Mouse (Mus musculus) forebrain, postnatal 0 days (tissue): ENCODE results near the gene Vps35l. TPM values are rescaled to one million over a fixed set of nuclear protein-coding genes. Genes with fewer than 3 reads are reported as not detected.

Source experiments
- ATAC-seq: fragments of 200-750 bp; cut with Nextera tagmentation; 2 replicates; pipeline ENCODE4 v1.8.0; 2017; ENCODE audit warnings: mild to moderate bottlenecking, moderate library complexity
- DNase-seq: peaks from one replicate; pipeline ENCODE4 v3.0.0-alpha.2; 2015
- H3K27ac ChIP-seq: fragments of 300-500 bp; sonication (generic); 2 replicates; pipeline ENCODE4 v1.5.1; 2014; ENCODE audit warnings: low read depth, mild to moderate bottlenecking, antibody characterized with exemption, low read length, moderate library complexity, mixed read lengths
- H3K27me3 ChIP-seq: fragments of 300-500 bp; sonication (generic); 2 replicates; pipeline ENCODE4 v1.6.1; 2014; ENCODE audit warnings: mild to moderate bottlenecking, low read length, mixed read lengths; ENCODE audit not compliant: insufficient read depth
- H3K36me3 ChIP-seq: fragments of 300-500 bp; sonication (generic); 2 replicates; pipeline ENCODE4 v1.6.1; 2014; ENCODE audit warnings: mild to moderate bottlenecking, moderate library complexity; ENCODE audit not compliant: insufficient read depth
- H3K4me1 ChIP-seq: fragments of 300-500 bp; sonication (generic); 2 replicates; pipeline ENCODE4 v1.6.1; 2014; ENCODE audit warnings: antibody characterized with exemption; ENCODE audit not compliant: insufficient read depth
- H3K4me2 ChIP-seq: fragments of 300-500 bp; sonication (generic); 2 replicates; pipeline ENCODE4 v1.6.1; 2014; ENCODE audit warnings: low read depth, mild to moderate bottlenecking, moderate library complexity
- H3K4me3 ChIP-seq: fragments of 300-500 bp; sonication (generic); 2 replicates; pipeline ENCODE4 v1.5.1; 2014; ENCODE audit warnings: low read depth, low read length, mixed read lengths
- H3K9ac ChIP-seq: fragments of 300-500 bp; sonication (generic); 2 replicates; pipeline ENCODE4 v1.6.1; 2014; ENCODE audit warnings: mild to moderate bottlenecking
- H3K9me3 ChIP-seq: fragments of 300-500 bp; sonication (generic); 2 replicates; pipeline ENCODE4 v1.6.1; 2016; ENCODE audit warnings: low read length
- CTCF ChIP-seq: sonication (generic); IDR thresholded peaks from 2 replicates; pipeline ENCODE4 v1.5.1; 2016; ENCODE audit warnings: antibody characterized with exemption, control low read depth, low read depth
- WGBS: fragments of 180-500 bp; shearing (Covaris S2); extraction: QIAGEN DNeasy Blood & Tissue Kit; methylation state at CpG from one replicate; pipeline ENCODE4 v1.1.7; 2014; 5-methylcytosine and 5-hydroxymethylcytosine counted together
- polyA plus RNA-seq: library from polyadenylated mRNA; unstranded; fragments of >200 nt; fragmentation: Nextera tagmentation; extraction: Ambion mirVana; gene quantifications from 2 replicates; pipeline ENCODE4 v1.2.1, GENCODE M21; 2015
- total RNA-seq: library from RNA; depleted of rRNA; stranded (reverse); fragments of >200 nt; gene quantifications from 2 replicates; pipeline ENCODE4 v1.2.3, GENCODE M21; 2014

Gene Vps35l
- total and polyA plus RNA-seq, 2 experiments from 2014 or later, result 89.7 to 94.5 TPM

DNA sequence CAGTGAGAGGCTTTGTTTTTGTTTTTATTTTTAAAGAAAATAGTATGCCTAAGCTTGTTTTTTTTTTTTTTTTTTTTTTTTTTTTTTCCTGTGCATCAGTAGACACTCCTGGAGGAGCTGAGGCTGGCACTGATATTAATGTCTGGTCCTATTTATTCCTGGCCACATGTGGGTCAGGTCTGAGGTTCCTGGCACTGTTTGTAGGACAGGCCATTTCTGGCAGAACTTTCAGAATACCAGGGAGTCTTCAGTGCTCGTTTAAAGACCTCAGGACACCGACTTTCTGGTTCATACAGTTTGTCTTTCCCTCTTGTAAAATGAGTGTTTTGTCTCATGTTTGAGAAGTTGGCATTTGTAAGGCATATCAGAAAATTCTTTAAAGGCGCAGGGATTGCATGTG lies 8.2 kb upstream of the Vps35l start:
- no peak overlapping the region for H3K4me3 ChIP-seq
- H3K27me3 ChIP-seq, result no peaks in the 10 kb centered on the region
- TF ChIP-seq CTCF, result no peak
- H3K9me3 ChIP-seq, result no peaks in the 10 kb centered on the region
- H3K9ac ChIP-seq, result no peak overlapping the region
- H3K4me2 ChIP-seq, result no peak overlapping the region
- peaks cover 76% of the 10 kb centered on the region for H3K36me3 ChIP-seq
- DNase-seq, result no peak
- no peak for ATAC-seq
- no peaks in the 10 kb centered on the region for H3K4me1 ChIP-seq
- WGBS, result 93% methylated on average over 3 of the region's 3 CpGs
- H3K27ac ChIP-seq, result no peak overlapping the region

DNA sequence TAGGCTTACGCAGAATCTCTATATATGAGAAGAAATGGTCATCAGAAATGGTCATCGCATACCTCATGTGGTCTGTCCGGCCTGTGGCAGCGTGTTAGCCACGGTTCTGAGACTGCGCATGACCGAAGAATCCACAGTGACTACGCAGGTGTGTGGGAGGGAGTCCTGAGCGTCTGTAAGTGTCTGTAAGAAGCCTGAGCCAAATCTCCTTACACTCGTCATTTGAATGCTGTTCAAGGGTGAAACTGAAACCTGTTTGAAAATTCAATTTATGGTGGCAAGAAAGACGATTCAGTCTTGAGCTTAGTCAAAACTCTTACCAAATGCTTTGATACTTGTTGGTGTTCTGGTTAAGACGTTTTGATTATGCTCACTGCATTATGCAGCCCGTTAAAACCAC lies 6.8 kb upstream of the Vps35l start:
- Histone ChIP-seq H3K9ac (no peak overlapping the region), H3K27ac (no peak overlapping the region), H3K27me3 (no peaks in the 10 kb centered on the region), H3K9me3 (no peaks in the 10 kb centered on the region), H3K4me2 (no peak overlapping the region), H3K36me3 (peaks cover 67% of the 10 kb centered on the region), H3K4me1 (no peaks in the 10 kb centered on the region), H3K4me3 (no peak overlapping the region)
- no peak for TF ChIP-seq CTCF
- ATAC-seq, result no peak
- DNase-seq, result no peak
- WGBS, result 88% methylated on average over 13 of the region's 13 CpGs

DNA sequence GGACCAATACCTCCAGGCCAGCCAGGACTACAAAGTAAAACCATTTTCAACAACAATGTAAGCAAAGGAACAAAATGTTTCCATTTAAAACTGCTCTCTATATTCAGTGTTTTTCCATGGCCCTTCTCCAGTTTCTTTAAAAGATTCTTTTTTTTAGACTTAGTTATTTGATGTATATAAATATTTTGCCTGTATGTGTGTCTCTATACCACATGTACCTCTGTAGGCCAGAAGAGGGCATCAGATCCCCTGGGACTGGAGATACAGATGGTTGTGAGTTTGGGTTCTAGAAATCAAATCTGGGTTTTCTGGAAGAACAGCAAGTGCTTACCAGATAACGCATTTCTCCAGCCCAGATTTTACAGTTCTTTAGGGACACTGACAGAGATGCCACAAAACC lies 1.3 kb upstream of the Vps35l start:
- H3K36me3 ChIP-seq, result peaks cover 24% of the 10 kb centered on the region

DNA sequence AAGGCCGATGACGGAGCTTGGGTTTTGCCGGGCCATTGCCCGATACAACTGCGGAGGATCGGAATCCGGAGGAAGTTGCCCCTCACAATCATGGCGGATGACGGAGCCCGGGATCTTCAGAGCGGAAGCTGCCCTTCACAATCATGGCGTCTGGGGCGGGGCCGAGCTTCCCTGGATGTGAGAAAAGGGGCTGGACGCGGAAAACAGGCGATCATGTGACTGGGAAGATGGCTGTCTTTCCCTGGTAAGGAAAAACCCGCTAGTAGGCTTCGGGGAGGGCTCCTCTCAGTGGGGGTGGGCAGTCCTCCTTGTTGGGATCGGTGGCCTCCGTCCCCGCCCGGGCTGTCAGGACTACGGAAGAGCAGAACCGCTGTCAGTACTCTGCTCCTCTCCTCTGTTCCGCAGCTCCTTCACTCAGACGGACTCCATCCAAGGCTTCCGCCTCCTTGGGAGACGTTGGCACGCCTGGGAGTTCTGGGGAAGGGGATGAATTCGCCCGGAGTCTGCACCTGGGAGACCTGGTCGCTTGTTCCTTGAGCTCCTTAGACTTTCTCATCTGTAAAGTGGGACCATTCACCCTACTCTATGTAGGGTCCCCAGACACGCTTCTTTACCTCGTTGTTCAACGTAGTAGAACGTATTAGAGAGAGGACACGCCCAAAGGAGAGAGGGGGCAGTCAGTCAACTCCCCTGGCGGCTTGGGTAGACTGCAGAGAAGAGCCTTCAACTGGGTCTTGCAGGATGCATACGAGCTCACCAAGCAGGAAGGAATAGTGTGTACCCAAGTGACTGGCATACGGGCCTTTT lies 709 bp downstream of the Vps35l start:
- Histone ChIP-seq H3K4me1 (0 out of 2 replicates have a peak, but pooled peaks cover 9% of the 10 kb centered on the region), H3K36me3 (peaks cover 16% of the 10 kb centered on the region), H3K9me3 (no peaks in the 10 kb centered on the region), H3K9ac (peak overlapping the region; percentile 86), H3K27me3 (no peaks in the 10 kb centered on the region), H3K27ac (peak overlapping the region; percentile 93), H3K4me3 (peak overlapping the region; percentile 90), H3K4me2 (peak overlapping the region; percentile 68)
- TF ChIP-seq CTCF, result no peak; the same call in 1 of the 2 replicates
- DNase-seq, result peak; percentile 99
- 3% methylated on average over 41 of the region's 41 CpGs for WGBS
- ATAC-seq, result peak; percentile 97

More for the DNA sequence above, 1.3 kb upstream of the Vps35l start:
- H3K9ac ChIP-seq, result no peak overlapping the region
- no peak overlapping the region for H3K27ac ChIP-seq
- WGBS, result 63% methylated on average over 1 of the region's 1 CpGs
- ATAC-seq (no peak), DNase-seq (no peak)
- TF ChIP-seq CTCF, result peak; percentile 27; the same call in 1 of the 2 replicates
- H3K4me1 ChIP-seq, result 0 out of 2 replicates have a peak, but pooled peaks cover 9% of the 10 kb centered on the region
- no peaks in the 10 kb centered on the region for H3K9me3 ChIP-seq
- no peaks in the 10 kb centered on the region for H3K27me3 ChIP-seq
- H3K4me3 ChIP-seq, result no peak overlapping the region
- H3K4me2 ChIP-seq, result no peak overlapping the region

DNA sequence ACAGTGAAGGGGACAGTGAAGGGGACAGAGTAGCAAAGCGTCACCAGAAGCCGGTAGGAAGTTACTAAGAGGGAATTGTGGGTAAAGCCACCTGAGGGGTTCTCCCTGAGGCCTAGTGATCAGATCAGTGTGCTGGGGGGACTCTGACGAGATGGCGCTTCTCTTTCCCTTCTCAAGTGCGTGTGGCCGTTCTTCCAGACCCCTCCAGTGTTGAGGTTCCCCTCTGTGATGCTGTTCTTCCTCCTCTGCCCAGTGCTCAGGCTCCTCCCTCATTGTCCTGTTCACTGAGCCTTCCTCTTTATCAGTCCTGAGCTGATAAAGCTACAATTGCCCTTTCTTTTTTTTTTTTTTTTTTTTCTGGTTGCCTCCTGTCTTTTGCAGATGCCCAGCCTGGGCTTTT lies 2.3 kb downstream of the Vps35l start:
- H3K27me3 ChIP-seq, result no peaks in the 10 kb centered on the region
- DNase-seq (no peak), ATAC-seq (no peak)
- no peak overlapping the region for H3K4me3 ChIP-seq
- 0 out of 2 replicates have a peak, but pooled peaks cover 9% of the 10 kb centered on the region for H3K4me1 ChIP-seq
- WGBS, result 75% methylated on average over 6 of the region's 6 CpGs
- peaks cover 22% of the 10 kb centered on the region for H3K36me3 ChIP-seq
- H3K27ac ChIP-seq, result no peak overlapping the region
- no peak overlapping the region for H3K9ac ChIP-seq
- no peak overlapping the region for H3K4me2 ChIP-seq
- TF ChIP-seq CTCF, result no peak
- H3K9me3 ChIP-seq, result no peaks in the 10 kb centered on the region

DNA sequence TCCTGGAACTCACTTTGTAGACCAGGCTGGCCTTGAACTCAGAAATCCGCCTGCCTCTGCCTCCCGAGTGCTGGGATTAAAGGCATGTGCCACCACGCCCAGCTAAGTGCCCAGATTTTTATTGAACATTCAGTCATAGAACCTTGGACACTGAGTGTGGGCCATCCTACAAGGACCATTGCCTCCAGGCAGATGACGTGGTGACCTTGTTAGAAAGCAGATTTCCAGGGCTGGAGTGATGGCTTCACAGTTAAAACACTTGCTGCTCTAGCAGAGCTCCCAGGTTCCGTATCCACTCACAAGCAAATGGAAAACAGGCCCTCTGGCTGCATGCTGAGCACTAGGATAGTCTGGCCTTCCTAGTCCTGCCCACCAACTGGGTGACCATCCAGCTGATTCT lies 4.7 kb downstream of the Vps35l start:
- Histone ChIP-seq H3K9me3 (no peaks in the 10 kb centered on the region), H3K4me2 (no peak overlapping the region), H3K4me1 (0 out of 2 replicates have a peak, but pooled peaks cover 9% of the 10 kb centered on the region), H3K4me3 (no peak overlapping the region), H3K27me3 (no peaks in the 10 kb centered on the region), H3K36me3 (peaks cover 46% of the 10 kb centered on the region), H3K9ac (no peak overlapping the region), H3K27ac (no peak overlapping the region)
- 97% methylated on average over 5 of the region's 5 CpGs for WGBS
- DNase-seq, result no peak
- no peak for TF ChIP-seq CTCF
- no peak for ATAC-seq

DNA sequence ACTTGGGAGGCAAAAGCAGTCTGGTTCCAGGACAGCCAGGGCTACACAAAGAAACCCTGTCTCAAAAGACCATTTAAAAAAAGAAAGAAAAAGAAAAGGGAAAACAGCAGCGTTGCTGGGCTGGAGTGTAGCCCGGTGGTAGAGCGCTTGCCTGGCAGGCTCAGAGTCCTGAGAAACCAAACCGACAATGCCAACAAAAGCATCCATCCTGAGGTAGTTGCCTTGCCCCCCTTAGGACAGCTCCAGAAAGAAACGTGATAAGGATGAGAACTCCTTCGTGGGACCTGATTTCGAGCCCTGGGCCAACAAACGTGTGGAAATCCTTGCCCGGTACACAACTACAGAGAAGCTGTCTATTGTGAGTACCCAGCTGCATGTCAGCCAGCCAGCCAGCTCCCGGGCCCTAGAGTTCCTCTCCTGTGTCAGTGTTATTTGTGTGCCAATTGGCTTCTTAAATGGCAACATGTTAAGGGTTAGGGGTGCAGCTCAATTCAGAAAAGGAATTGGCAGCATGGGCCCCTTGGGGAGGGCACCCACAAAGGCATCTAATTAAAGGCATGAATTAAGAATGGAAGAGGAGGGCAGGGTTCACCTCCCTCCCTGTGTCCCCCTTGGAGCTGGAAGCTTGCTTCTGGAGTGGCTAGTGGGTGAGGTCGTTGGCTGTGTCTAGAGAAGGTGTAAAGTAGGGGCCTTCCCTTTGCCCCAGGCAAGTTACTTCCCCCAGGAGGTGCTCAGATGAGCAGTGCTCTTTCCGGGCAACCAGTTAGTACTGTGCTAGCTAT lies 8.1 kb downstream of the Vps35l start:
- 46% methylated on average over 12 of the region's 12 CpGs for WGBS
- Histone ChIP-seq H3K4me1 (no peaks in the 10 kb centered on the region), H3K4me2 (no peak overlapping the region), H3K9me3 (no peaks in the 10 kb centered on the region), H3K36me3 (peaks cover 79% of the 10 kb centered on the region), H3K4me3 (no peak overlapping the region), H3K27me3 (no peaks in the 10 kb centered on the region), H3K27ac (peak overlapping the region; percentile 40; the same call in 1 of the 2 replicates), H3K9ac (no peak overlapping the region)
- peak; percentile 80 for ATAC-seq
- no peak for TF ChIP-seq CTCF
- peak; percentile 61 for DNase-seq
